Mouse (Mus musculus): ENCODE results near the gene Vmn1r7. TPM values are rescaled to one million over a fixed set of nuclear protein-coding genes. Genes with fewer than 3 reads are reported as not detected.

Vmn1r7 gene
- polyA plus RNA-seq (2014; fragmentation: Illumina TruSeq; extraction: RNeasy Lipid Tissue Mini Kit (QIAGEN cat#74804); ENCODE audit: low read depth, low replicate concordance): not detected

DNA sequence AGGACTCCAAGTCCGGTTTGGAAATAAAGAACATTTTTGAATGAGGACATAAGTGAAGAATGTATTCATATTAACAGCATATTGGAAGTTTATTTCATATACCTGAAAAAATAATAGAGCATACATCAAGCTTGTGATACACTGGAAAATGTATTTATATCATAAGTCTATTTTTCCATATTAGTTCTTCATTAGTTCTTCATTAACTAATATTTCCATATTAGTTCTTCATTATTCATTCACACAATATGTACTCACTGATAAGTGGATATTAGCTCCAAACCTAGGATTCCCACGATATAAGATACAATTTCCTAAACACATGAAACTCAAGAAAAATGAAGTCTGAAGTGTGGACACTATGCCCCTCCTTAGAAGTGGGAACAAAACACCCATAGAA lies at the start of gene Vmn1r7:
Gene Vmn1r7 (minus strand): TSS at position 101 of the 400 bp plus-strand sequence.

DNA sequence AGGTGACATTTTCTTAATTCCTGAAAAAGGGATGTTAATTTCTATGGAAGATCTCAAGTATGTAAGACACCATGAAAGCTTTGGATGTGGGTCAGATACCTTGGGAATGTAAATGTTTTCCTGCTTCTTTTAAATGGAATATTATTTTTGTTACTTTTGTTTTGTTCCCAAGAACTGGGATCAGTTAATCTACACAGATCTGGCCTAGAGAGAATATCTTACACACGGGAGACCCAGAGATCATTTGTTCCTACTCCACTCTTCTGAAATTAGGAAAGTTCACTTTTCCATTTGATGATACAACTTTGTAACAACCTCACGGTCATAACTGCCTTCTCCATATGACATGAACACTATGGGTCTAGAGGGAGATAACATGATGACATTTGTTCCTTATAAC lies 41.4 kb upstream of the Vmn1r7 start, which contains the start of gene Vmn1r9:
Gene Vmn1r9 (plus strand): TSS at position 301 of the 400 bp plus-strand sequence.

DNA sequence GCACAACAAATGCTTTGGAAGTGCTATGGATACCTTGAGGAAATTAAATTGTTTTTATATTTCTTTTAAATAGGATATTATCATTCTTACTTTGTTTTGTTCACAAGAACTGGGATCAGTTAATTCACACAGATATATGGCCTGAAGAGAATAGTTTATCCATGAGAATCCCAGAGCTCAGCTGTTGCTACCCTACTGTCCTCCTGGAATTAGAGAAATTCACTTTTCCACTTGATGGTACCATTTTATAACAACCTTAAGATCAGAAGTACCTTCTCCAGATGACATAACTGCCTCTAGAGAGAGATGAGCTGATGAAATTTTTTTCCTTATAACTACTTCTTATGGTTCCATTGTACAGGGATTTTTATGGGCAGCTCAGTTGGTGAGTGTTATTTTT lies 6.9 kb upstream of the Vmn1r7 start, which contains the start of gene Vmn1r8:
Gene Vmn1r8 (plus strand): TSS at position 301 of the 400 bp plus-strand sequence.

GRCm38 (mm10) chr6:56996943-56997342 lies 28.2 kb downstream of the Vmn1r7 start, which contains the start of gene Vmn1r6:
Vmn1r6 (plus strand) TSS chr6:56997243.

Other genes starting within 250 kb of the Vmn1r7 start
- gene Kbtbd2, start 227.5 kb downstream of the Vmn1r7 start, polyA plus RNA-seq (2014; fragmentation: Illumina TruSeq; extraction: RNeasy Lipid Tissue Mini Kit (QIAGEN cat#74804); ENCODE audit: low read depth, low replicate concordance): 73.2 TPM
- gene Fkbp9, start 193.3 kb downstream of the Vmn1r7 start, polyA plus RNA-seq (2014; fragmentation: Illumina TruSeq; extraction: RNeasy Lipid Tissue Mini Kit (QIAGEN cat#74804); ENCODE audit: low read depth, low replicate concordance): 59.2 TPM
- 432 TPM for gene Nt5c3, start 101.4 kb downstream of the Vmn1r7 start, polyA plus RNA-seq (2014; fragmentation: Illumina TruSeq; extraction: RNeasy Lipid Tissue Mini Kit (QIAGEN cat#74804); ENCODE audit: low read depth, low replicate concordance)
- 0.98 TPM for gene Vmn1r4, start 101.3 kb downstream of the Vmn1r7 start, polyA plus RNA-seq (2014; fragmentation: Illumina TruSeq; extraction: RNeasy Lipid Tissue Mini Kit (QIAGEN cat#74804); ENCODE audit: low read depth, low replicate concordance)
- gene Vmn1r5, start 55.1 kb downstream of the Vmn1r7 start, polyA plus RNA-seq (2014; fragmentation: Illumina TruSeq; extraction: RNeasy Lipid Tissue Mini Kit (QIAGEN cat#74804); ENCODE audit: low read depth, low replicate concordance): not detected
- not detected for gene Vmn1r6, start 28.1 kb downstream of the Vmn1r7 start, polyA plus RNA-seq (2014; fragmentation: Illumina TruSeq; extraction: RNeasy Lipid Tissue Mini Kit (QIAGEN cat#74804); ENCODE audit: low read depth, low replicate concordance)
- gene Vmn1r8, start 7.0 kb upstream of the Vmn1r7 start, polyA plus RNA-seq (2014; fragmentation: Illumina TruSeq; extraction: RNeasy Lipid Tissue Mini Kit (QIAGEN cat#74804); ENCODE audit: low read depth, low replicate concordance): not detected
- gene Vmn1r9, start 41.5 kb upstream of the Vmn1r7 start, polyA plus RNA-seq (2014; fragmentation: Illumina TruSeq; extraction: RNeasy Lipid Tissue Mini Kit (QIAGEN cat#74804); ENCODE audit: low read depth, low replicate concordance): not detected
- not detected for gene Vmn1r10, start 84.1 kb upstream of the Vmn1r7 start, polyA plus RNA-seq (2014; fragmentation: Illumina TruSeq; extraction: RNeasy Lipid Tissue Mini Kit (QIAGEN cat#74804); ENCODE audit: low read depth, low replicate concordance)
- gene Vmn1r11, start 108.1 kb upstream of the Vmn1r7 start, polyA plus RNA-seq (2014; fragmentation: Illumina TruSeq; extraction: RNeasy Lipid Tissue Mini Kit (QIAGEN cat#74804); ENCODE audit: low read depth, low replicate concordance): not detected
- not detected for gene Vmn1r12, start 131.6 kb upstream of the Vmn1r7 start, polyA plus RNA-seq (2014; fragmentation: Illumina TruSeq; extraction: RNeasy Lipid Tissue Mini Kit (QIAGEN cat#74804); ENCODE audit: low read depth, low replicate concordance)
- not detected for gene Vmn1r13, start 178.0 kb upstream of the Vmn1r7 start, polyA plus RNA-seq (2014; fragmentation: Illumina TruSeq; extraction: RNeasy Lipid Tissue Mini Kit (QIAGEN cat#74804); ENCODE audit: low read depth, low replicate concordance)
- gene Vmn1r14, start 206.4 kb upstream of the Vmn1r7 start, polyA plus RNA-seq (2014; fragmentation: Illumina TruSeq; extraction: RNeasy Lipid Tissue Mini Kit (QIAGEN cat#74804); ENCODE audit: low read depth, low replicate concordance): not detected
- not detected for gene Vmn1r15, start 232.6 kb upstream of the Vmn1r7 start, polyA plus RNA-seq (2014; fragmentation: Illumina TruSeq; extraction: RNeasy Lipid Tissue Mini Kit (QIAGEN cat#74804); ENCODE audit: low read depth, low replicate concordance)

Measured in sigmoid colon, adult 10 weeks (tissue).